Mouse (Mus musculus) embryo, embryonic 10 days (tissue): ENCODE measurements around the gene Gnaq.
"Not testable (repeated sequence)": the region's sequence is repeated elsewhere in the genome, so short reads cannot be mapped to it uniquely, and the experiment has no call there.

Experiments used
- DNase-seq: peaks from one replicate; pipeline ENCODE4 v3.0.0-alpha.2; 2015; ENCODE audit warnings: low spot score

The Gnaq gene

DNA sequence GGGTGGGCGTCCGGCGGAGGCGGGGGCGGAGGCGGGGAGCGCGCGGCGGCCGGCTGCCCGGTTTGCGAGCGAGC is at the start of gene Gnaq:
Gnaq (plus strand) TSS at position 41 of the 74 bp plus-strand sequence.
- no peak for DNase-seq

DNA sequence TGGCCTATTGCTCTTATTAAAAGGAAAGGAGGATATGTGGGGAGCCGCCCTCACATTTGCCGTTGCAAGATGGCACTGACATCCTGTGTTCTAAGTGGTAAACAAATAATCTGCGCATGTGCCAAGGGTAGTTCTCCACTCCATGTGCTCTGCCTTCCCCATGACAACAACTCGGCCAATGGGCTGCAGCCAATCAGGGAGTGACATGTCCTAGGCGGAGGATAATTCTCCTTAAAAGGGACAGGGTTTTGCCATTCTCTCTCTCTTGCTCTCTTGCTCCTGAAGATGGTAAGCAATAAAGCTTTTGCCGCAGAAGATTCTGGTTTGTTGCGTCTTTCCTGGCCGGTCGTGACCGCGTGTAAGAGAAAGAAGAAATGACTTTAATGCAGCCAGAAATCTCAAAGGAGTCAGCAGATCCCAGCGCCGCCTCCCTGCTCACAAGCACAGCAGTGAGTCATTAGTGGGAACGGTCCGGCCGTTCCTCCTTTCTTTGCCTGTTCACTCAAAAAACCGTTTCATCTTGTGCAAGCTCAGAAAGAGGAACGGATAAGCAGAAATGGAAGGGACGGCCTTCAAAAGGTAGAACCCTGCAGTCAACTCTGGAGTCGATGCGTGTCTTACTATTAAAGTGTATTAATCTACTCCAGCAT is 48.5 kb upstream of the Gnaq start:
- not testable (repeated sequence) for DNase-seq

DNA sequence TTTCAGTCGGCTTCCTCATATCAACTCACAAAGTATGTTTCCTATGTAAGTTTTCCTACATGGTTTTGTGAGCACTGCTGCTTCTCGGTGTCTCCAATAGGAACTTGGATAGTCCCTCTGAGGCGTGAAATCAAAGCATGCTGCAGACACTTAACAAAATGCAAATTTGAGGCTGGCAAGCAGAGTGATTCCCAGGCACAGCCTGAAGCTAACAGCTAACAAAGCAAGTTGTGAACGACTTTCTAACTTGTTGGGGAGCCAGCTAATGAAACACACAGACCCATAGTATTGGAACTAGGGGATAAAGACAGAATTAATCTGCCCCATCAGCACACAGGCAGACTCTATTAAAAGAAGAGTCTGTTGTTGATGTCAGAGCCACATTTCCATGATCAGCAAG is 47.4 kb upstream of the Gnaq start:
- DNase-seq: no peak

DNA sequence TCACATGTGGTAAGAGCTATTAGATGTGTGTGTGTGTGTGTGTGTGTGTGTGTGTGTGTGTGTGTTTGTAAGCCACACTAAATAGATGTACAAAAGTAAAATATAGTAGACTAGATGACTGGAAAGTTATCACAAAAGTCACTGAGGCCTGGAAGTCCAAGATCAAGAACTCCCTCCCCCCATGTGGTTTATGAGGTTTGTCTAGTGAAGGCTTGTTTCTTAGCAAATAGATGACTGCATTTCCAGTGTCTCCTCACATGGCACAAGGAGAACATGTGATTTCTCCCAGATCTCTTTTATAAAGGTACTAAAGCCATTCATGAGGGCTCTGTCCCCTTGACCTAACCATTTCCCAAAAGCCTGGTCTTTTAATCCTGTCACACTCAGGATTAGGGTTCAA is 46.5 kb upstream of the Gnaq start:
- DNase-seq: no peak

DNA sequence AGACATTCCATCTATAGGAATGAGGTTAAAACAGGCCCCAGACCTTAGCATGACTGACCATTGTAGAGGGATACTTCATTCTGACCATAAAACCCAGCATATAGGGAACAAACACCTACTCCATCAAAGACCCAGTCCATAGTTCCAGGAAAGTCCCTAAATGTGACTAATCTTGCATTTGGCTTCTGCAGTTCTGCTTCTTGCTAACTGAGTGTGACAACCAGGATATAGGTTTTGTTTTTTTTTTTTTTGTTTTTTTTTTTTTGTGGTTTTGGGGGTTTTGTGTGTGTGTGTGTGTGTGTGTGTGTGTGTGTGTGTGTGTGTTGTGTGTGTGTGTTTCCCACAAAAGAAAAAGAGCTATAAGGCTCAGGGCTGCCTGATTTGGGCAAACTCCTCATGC is 46.0 kb upstream of the Gnaq start:
- DNase-seq: no peak

DNA sequence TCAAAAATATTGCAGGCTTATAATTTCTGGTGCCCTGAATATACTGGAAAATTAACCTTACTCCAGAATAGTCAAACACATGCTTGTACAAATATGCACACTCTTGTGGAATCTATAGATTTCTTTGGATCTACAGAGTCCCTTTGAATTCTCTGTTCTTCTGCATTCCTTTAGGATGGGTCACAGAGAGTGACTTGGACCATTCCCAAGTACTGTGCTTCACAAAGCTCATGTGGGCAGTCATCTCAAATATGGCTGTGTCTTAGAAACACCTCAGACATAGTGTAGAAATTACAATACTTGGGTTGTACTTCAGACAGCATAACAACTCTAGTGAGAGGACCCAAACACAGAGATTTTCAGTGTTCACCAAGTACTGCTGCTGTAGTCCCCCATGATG is 45.2 kb upstream of the Gnaq start:
- no peak for DNase-seq

DNA sequence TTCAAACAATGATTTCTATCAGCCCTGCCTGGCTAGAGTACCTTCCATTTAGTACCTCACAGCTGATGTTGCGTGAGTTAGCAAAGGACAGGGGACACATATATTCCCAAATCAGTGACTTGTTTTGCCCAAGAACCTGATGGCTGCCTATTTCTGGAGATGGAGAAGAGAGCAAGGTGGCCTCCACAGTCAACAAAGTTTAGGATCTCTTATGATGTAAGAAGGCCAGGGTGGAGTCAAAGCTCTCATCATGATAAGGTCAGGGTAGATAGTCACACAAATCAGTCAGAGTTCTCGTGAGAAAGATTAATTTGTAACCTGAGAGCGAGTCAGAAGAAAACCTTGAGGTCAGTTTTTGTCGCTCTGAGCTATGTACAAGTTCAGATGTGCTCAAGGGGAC is 39.0 kb upstream of the Gnaq start:
- DNase-seq: no peak

DNA sequence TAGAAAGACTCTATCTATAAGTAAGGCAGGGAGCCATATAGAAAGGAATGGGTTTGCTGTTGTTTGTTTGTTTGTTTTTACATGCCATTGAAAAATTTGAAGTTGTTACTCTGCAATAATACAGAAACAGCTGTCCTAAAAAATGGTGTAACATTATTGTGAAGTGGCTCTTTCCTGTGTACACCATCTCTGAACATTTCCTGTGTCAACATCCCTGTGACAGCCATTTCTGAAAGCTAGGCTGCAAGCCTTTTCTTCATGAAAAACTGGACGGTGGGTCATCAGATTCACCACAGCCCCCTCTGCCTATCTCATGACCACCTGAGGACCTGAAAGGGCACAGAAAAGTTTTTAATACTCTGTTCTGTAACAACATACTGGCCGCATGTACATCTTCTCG is 22.7 kb upstream of the Gnaq start:
- DNase-seq: no peak

DNA sequence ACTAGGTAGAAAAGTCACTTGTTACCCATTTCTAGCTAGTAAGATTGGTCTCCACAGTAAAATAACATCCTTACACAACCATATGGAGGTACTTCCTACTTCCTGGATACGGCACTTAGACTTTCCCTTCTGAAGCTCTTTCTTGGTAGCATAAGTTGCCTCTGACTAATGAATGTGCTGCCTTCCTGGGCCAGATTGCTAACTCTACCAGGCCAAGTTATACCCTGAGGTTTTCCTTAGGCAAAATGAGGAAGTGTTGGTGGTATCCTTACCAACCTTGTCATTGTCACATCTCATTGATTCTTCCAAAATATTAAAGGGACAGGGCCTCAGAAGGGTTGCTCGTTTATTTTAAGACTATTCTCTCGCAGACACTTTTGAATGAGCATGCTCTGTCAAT is 22.0 kb upstream of the Gnaq start:
- DNase-seq: no peak

DNA sequence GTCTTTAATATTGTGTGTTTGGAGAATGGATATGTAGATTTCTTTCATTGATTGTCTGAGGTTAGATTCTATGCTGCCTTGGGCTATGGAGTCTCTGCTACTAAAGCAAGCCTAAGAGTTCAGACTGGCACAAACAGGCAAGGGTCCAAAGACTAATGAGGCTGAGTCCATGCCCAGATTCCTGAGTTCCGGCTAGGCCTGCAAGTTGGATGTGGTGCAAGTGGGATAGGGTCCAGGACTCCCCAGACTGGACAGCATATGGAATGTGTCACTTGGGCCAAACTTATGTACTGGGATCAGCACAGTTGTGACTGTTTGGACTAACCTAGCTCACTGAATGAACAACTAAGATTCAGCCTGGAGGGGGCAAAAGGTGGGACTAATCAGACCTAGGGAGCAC is 19.3 kb upstream of the Gnaq start:
- no peak for DNase-seq

DNA sequence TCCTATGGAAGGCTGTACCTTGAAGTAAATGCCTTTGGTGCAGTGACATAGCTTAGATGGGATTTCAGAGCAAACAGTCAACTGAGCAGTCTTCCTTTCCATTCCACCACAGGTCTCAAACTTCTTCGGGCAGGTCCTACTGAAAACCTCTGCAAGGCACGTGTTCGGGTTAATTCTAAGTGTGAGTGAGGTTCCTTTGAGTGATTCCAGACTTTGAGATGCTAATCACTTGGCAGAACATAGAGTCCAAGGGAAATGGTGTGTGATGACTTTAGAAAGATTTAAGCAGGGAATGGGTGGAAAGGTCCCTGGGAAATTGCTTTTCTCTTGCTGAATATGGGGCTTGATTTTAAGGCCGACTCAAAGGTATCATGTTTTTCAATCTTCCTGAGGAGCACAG is 14.2 kb upstream of the Gnaq start:
- no peak for DNase-seq

DNA sequence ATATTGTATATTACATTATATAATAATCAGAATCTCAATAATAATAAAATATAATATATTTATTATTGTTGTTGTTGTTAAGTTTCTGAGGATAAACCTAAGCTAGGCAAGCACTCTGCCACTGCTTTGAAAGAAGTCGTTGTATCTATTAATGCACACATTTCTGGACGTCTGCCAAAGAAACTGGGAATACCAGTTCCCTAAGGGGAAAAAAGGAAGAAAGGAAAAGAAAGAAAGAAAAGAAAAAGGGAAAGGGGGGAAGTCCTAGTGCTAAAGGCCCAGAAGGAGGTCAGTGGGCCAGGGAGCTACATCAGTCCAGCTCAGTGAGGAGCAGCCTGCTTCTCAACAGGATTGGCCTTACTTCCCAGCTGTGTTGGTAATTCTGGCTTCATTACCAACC is 11.3 kb upstream of the Gnaq start:
- DNase-seq: no peak

DNA sequence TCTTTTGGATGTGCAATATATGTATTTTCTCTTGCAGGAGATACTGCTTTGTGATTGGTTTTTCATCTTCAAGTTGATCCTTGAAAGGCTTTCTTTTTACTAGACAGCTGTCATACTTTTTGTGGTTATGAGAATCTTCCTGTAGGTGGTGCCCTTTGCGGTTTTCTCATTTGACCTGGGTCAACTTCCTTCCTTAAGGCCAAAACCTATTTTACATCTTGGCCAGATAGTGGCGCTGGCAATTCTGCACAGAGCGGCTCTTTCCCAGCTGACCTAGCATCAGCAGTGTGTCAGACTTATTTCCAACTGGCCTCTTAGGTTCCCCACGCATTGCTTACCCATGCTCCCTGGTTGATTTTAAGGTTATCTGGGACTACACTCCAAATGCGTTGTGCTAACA is 3.9 kb upstream of the Gnaq start:
- DNase-seq: no peak

DNA sequence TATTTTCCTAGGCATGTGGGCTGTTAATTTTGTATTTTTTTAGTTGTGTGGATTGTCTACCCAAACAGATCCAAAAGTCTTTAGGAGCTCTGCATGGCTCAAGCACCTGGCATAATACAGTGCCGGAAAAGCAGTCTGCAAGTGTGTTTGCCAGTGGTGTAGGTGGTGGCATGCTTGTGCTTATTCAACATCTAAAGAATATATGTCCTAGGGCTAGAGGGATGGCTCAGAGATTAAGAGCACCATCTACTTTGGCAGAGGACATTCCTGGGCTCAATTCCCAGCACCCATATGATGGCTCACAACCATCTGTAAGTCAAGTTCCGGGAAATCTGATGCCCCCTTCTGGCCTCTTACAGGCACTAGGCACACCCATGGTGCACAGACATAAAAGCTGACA is 3.5 kb upstream of the Gnaq start:
- DNase-seq: no peak

DNA sequence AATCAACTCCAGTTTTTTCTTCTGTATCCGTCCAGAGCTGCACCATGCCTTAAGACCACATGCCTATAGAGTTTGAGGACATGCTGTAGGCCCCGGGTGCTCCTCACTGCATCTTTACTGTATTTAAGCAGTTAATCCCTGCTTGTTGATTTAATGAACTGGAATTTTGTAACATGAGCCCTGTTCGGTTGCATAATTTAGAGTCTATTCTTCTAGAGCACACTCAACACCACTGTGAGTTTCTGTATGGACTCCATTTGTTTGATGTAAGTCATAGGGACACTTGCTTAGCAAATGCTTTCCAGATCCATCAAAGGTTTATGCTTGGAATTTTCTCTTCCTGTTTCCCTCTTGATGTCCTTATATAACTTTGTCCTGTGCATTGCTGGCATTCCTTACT is 2.2 kb upstream of the Gnaq start:
- no peak for DNase-seq

DNA sequence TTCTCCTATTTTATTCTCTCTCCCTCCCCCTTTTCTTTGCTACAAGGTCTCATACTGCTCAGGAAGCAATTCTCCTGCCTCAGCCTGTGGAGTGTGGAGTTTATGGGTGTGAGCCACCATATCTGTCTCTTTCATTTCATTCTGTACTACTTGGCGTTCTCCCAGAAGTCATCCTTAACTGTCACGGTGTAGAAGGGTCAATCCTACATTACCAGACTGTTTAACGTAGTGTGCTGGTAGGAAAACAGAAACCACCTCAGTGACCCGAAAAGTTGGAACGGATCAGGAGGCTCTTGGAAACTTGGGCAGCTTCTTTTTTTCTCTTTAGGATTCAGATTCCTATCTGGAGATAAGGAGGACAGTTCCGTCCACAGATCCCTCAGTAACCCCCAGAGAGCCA is 800 bp upstream of the Gnaq start:
- DNase-seq: no peak

DNA sequence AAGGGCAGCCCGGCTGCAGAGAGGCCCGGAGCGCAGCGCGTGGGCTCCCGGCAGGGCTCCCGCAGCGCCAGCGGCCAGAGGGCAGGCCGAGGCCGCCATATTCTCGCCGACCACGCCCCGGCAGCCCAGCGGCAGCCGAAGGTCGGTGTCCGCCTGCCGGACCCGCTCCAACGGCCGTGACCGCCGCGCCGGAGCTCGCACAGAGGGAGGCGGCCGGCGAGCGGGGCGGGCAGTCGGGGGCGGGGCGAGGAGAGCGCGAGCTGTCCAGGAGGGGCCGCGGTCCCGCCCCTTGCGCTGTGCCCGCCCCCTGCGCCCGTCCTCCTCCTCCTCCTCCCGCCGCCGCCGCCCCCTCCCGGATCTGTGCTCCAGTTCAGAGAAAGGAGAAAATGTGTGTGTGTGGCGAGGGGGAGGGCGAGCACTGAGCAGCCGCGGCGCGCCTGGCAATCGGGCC is 266 bp upstream of the Gnaq start:
- DNase-seq: peak; percentile 91

DNA sequence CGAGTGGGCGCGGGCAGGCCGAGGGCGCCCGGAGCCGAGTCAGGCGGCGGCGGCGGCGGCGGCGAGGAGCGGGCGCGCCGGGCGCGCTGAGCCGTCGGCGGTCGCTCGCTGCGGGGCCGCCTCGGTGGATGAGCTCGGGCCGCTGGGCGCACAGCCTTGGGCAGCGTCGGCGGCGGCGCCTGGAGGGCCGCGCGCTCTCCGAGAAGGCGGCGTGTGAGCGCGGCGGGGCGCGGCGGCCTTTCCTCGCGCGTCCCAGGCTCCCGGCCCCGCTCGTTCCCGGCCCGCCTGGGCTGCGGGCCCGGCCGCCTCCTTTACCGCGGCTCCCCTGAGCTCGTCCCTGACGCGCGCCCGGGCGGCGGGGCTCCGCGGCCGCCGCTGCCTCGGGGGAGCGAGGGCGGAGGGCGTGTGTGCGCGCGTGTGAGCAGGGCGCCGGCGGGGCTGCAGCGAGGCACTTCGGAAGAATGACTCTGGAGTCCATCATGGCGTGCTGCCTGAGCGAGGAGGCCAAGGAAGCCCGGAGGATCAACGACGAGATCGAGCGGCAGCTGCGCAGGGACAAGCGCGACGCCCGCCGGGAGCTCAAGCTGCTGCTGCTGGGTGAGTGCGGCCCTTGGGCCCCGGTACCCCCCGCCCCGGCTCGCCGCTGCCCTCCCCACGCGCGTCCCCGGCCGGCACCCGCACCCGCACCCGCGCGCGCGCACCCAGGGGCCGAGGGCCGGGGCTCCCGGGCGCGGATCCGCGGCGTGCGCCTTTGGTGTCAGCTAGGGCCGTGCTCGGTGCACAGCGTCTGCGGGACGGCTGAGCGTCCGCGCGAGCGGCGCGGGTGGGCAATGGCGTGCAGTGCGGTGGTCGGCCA is 462 bp downstream of the Gnaq start:
- DNase-seq: peak; percentile 76

DNA sequence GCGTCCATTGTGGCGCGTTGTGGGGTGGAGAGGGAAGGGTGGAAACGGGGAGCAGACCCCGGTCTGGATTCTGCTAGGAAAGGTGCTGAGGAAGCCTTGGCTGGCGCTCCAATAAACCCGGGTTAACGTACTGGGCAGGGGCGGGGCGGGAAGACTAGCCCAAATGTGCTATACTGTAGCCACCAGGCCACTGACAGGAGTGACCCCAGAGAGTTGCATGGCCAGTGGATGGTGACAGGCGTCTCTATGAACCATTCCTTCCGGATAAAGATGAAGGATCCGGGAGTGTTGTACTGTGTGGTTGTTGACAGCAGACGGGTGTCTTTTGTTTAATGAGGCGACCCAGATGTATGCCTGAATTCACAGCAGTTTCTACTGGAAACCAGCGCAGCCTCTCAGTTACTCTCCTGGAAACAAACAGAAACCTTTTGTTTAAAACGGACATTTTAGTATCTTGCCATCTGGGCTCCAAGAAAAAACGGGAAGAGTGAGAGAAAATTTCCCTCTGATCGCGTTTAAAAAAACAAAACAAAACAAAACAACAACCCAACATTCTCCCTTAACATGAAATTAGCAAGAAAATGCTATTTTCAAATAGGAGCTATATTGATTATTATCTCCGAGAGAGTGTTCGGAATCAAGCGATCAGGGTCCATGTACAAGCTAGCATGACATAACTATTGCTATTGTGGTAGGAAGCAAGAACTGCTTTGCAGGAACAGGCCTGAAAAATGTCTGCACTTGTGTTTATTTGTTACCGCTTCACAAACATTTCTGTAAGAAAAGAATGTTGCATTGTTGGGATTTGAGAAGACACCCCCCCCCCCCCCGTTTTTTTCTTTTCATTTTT is 1.3 kb downstream of the Gnaq start:
- DNase-seq: peak; percentile 47

DNA sequence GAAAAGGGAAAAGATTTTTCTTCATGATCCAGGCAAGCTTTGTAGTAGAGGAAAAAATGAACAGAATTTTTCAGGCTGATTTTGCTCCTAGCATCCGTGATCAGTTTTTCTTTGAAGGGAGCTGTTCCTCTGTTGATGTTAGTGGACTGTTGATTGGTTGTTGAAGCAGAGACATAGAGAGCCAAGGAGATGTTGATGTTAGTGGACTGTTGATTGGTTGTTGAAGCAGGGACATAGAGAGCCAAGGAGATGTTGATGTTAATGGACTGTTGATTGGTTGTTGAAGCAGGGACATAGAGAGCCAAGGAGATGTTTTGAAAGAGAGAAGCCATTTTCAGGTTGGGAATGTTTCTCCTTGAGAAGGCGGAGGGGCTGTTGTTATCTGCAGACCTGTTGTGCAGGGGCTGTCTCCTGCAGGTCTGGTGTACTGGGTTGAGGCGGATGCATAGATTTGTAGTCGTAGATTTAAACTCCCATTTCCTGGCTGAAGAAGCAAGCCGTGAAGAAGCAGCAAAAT is 5.5 kb downstream of the Gnaq start:
- no peak for DNase-seq

DNA sequence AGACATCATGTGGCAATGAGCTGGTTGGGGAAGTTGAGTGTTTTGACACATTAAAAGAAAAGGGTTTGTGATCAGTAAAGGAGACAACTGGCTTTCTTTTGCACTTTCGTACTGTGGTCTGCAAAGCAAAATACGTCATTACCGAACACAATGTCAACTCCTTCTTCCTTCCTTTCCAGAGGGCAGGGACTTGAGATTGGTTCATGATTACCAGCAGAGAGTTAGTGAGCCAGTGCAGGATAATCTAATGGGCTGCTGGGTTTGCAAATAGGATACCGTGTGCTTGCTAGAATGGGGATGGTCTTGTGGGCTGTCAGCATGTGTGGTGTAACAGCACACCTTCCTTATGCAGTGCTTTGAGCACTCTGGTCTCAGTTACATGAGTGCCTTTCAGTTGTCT is 8.1 kb downstream of the Gnaq start:
- no peak for DNase-seq

DNA sequence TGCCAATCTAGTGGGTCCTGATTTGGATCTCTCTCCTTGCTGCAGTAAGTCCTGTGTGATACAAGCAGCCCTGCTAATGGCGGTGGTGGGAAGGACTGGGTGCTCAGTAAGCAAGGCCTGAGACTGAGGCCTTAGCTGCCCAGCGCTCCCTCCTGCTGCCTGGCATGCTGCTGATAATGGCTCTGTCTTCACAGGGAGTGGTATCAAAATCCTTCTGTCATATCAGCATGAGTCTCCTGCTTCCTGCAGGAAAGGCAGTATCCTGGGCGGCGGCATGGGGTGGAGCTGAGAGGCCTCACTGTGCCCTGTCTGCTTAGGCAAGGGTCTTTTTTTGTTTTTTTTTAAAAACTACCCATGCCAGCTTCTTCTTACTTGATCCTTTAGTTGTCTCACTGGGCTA is 9.2 kb downstream of the Gnaq start:
- DNase-seq: no peak

DNA sequence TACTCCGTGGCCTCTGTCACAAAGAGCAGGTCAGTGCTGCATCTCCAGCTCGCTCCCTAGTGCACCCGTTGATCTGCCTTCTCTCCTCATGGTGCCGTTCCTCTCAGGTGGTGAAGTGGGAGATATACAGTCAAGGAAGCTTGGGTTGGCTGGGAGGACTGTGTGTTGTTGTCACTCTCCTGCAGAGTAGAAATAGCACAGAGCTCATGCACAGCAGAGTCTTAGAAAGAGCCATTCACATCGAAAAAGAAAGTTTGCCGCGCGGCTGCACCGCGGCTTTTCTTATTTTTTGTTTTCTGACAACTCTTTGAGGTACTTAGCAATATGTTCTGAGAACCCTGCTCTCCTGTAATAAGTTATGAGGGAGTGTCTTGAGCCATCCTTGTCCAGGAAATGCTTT is 10.4 kb downstream of the Gnaq start:
- DNase-seq: no peak
